Mouse (Mus musculus): ENCODE results near the gene Card11.
A peak's percentile ranks its signal among the peaks of the same experiment; 100 is the strongest.

DNA sequence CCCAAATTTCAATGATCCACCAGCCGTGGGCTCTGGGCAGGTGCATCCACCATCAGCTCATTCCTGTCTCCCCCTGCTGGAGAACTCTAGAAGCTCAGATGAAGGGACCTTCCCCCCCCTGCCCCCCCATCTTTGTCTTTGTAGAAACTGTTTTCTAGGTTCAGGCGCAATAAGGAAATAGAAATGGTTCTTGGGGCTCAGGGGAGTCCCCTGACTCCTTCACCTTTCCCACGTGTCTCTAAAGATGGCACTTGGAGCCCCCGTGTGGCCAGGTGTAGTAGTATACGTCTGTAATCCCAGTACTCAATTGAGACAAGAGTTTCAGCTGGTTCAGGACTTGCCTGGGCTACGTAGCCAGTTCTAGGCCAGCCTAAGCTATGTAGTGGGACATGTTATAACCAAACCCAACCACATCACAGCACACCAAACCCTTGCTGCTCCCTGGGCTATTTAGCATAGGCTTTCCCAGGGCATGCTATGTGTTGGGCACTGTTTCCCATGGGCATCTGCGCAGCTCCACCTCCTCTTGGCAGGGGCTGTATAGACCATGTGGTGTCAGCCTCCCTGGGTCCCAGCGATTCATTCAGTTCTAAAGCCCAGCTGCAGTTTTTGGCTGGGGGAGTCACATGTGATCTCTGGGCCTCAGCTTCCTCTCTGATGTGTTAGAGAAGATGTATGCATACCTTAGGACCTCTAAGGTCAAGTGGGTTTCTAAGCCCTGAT is 142.8 kb downstream of the Card11 start:
- TF ChIP-seq POLR2A (IDR thresholded peaks at IDR 0.05; ENCODE audit: insufficient read depth, low read depth, low read length) (no peak), CTCF (IDR thresholded peaks at IDR 0.05) (peak; percentile 50), EP300 (IDR thresholded peaks at IDR 0.05; ENCODE audit: insufficient read depth, low read depth, low read length) (no peak)

Data from heart, adult 2 months (tissue).